Mouse (Mus musculus) hematopoietic multipotent progenitor cell, adult 10-12 weeks (in vitro differentiated cells): ENCODE data around the gene Tsc1. TPM values are rescaled to one million over a fixed set of nuclear protein-coding genes. Genes with fewer than 3 reads are reported as not detected.

Experiments
- polyA plus RNA-seq: library from polyadenylated mRNA; stranded (reverse); fragments of >175 nt; gene quantifications from 2 replicates; pipeline ENCODE4 v1.2.3, GENCODE M21; 2012; ENCODE audit warnings: low replicate concordance

Gene Tsc1
- 3.1 and 7.3 TPM in 2 replicates for polyA plus RNA-seq

GRCm38 (mm10) chr2:28640461-28641424 lies at the start of gene Tsc1:
TSS of gene Tsc1 (plus strand) at chr2:28641228.

GRCm38 (mm10) chr2:28621664-28622171 lies 19.3 kb upstream of the Tsc1 start, which contains the start of gene Gfi1b:
TSS of gene Gfi1b (minus strand) at chr2:28621982.

GRCm38 (mm10) chr2:28699361-28700335 lies 58.6 kb downstream of the Tsc1 start, which contains the start of the genes Spaca9 and Ak8:
TSS of gene Spaca9 (minus strand) at chr2:28699727.
TSS of gene Ak8 (plus strand) at chr2:28700164.

Other genes with a start within 250 kb of the Tsc1 start
- gene Ppp1r26, start 194.4 kb upstream of the Tsc1 start, polyA plus RNA-seq, result 0.18 and 0.24 TPM in 2 replicates
- not detected in 2 replicates for gene 1700007K13Rik, start 174.9 kb upstream of the Tsc1 start, polyA plus RNA-seq
- 19.1 and 30.2 TPM in 2 replicates for gene Mrps2, start 173.2 kb upstream of the Tsc1 start, polyA plus RNA-seq
- gene Gbgt1, start 144.3 kb upstream of the Tsc1 start, polyA plus RNA-seq, result 2.6 and 2.7 TPM in 2 replicates
- 0.44 TPM in 1 of 2 replicates, not detected in the other for gene Gm10134, start 135.1 kb upstream of the Tsc1 start, polyA plus RNA-seq
- 31.7 and 33.8 TPM in 2 replicates for gene Ralgds, start 128.1 kb upstream of the Tsc1 start, polyA plus RNA-seq
- 0.48 TPM in 1 of 2 replicates, not detected in the other for gene Cel, start 77.8 kb upstream of the Tsc1 start, polyA plus RNA-seq
- gene Gtf3c5, start 57.5 kb upstream of the Tsc1 start, polyA plus RNA-seq, result 6.3 and 11.3 TPM in 2 replicates
- 2.2 and 37.9 TPM in 2 replicates for gene Gfi1b, start 19.2 kb upstream of the Tsc1 start, polyA plus RNA-seq
- gene Spaca9, start 58.5 kb downstream of the Tsc1 start, polyA plus RNA-seq, result 0.58 and 0.88 TPM in 2 replicates
- gene Ak8, start 58.9 kb downstream of the Tsc1 start, polyA plus RNA-seq, result 0.72 and 1.2 TPM in 2 replicates
- gene Gtf3c4, start 199.1 kb downstream of the Tsc1 start, polyA plus RNA-seq, result 10.3 and 13.4 TPM in 2 replicates
- gene Ddx31, start 199.2 kb downstream of the Tsc1 start, polyA plus RNA-seq, result 3.4 and 5.1 TPM in 2 replicates